In the genomic region with DNA sequence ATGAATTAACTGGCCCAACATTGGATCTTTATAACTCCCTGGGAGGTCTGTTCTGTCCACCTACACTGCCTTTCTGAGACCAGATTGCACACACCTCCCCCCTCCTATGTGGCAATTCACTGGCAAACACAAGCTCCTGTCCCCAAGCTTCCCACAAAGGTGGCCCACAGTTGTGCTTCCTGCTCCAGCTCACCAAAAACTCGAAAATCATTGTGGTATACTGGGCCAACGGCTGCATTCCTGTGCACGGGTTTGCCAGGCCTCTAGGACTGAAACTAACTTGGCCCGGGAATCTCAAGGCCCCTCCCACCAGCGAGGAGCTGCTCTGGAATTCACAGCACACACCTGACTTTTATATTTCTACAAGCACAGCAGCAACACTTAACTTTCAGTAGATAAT, we compare ENCODE assay signal across 7 mouse cellular contexts. TPM values are rescaled to one million over a fixed set of nuclear protein-coding genes. Genes with fewer than 3 reads are reported as not detected.
DNase-seq lines count a peak whose midpoint lies in the region; ATAC-seq and TF ChIP-seq lines count a peak whose summit lies in the region.

No protein-coding gene starts in this region.

- H3K36me3 ChIP-seq in limb, embryonic 15.5 days = 0 out of 2 replicates have a peak, but pooled peaks cover 6% of the 10 kb centered on the region
- peaks cover 74% of the 10 kb centered on the region for H3K36me3 ChIP-seq in limb, embryonic 10.5 days
- H3K36me3 ChIP-seq in liver, postnatal 0 days (replicated peaks; ENCODE audit: insufficient read depth, low read length) = peaks cover 5% of the 10 kb centered on the region; the same call in 1 of the 2 replicates
- no peaks in the 10 kb centered on the region for H3K36me3 ChIP-seq in stomach, embryonic 16.5 days (ENCODE audit: control insufficient read depth, insufficient read depth, low read length)
- H3K36me3 ChIP-seq in midbrain, embryonic 10.5 days = peaks cover 85% of the 10 kb centered on the region

- no peak for TF ChIP-seq CTCF in liver, postnatal 0 days (IDR thresholded peaks at IDR 0.05; ENCODE audit: low read depth)

- DNase-seq in limb, embryonic 10.5 days (ENCODE audit: low spot score) = no peak
- DNase-seq in kidney, adult 18-20 months = peak; percentile 63
- DNase-seq in liver, postnatal 0 days = peak; percentile 52
- no peak for DNase-seq in midbrain, embryonic 10.5 days (ENCODE audit: low spot score)
- DNase-seq in thymus, postnatal 4 days = no peak

- no peaks in the 10 kb centered on the region for H3K9me3 ChIP-seq in limb, embryonic 15.5 days
- no peaks in the 10 kb centered on the region for H3K9me3 ChIP-seq in limb, embryonic 10.5 days (replicated peaks)
- H3K9me3 ChIP-seq in liver, postnatal 0 days (ENCODE audit: low read length) = no peaks in the 10 kb centered on the region
- no peaks in the 10 kb centered on the region for H3K9me3 ChIP-seq in stomach, embryonic 16.5 days (replicated peaks; ENCODE audit: control insufficient read depth, low read length)
- no peaks in the 10 kb centered on the region for H3K9me3 ChIP-seq in midbrain, embryonic 10.5 days (replicated peaks)

- 0 out of 2 replicates have a peak overlapping the region, but pooled peaks have one; percentile 67 for H3K27ac ChIP-seq in limb, embryonic 15.5 days
- H3K27ac ChIP-seq in limb, embryonic 10.5 days = no peak overlapping the region
- H3K27ac ChIP-seq in liver, postnatal 0 days (ENCODE audit: low read depth) = no peak overlapping the region
- H3K27ac ChIP-seq in stomach, embryonic 16.5 days (ENCODE audit: low read length) = peak overlapping the region; percentile 62; the same call in 1 of the 2 replicates
- H3K27ac ChIP-seq in midbrain, embryonic 10.5 days (replicated peaks) = no peak overlapping the region

- ATAC-seq in limb, embryonic 15.5 days (ENCODE audit: insufficient number of reproducible peaks, low FRiP score, low TSS enrichment, low read depth) = no peak
- peak; percentile 73 for ATAC-seq in liver, postnatal 0 days
- ATAC-seq in stomach, embryonic 16.5 days (ENCODE audit: insufficient read depth, low FRiP score) = no peak

- no peak overlapping the region for H3K4me2 ChIP-seq in limb, embryonic 15.5 days
- H3K4me2 ChIP-seq in liver, postnatal 0 days (ENCODE audit: low read depth, low read length) = peak overlapping the region; percentile 48
- H3K4me2 ChIP-seq in stomach, embryonic 16.5 days (ENCODE audit: low read depth, low read length) = no peak overlapping the region

- H3K4me3 ChIP-seq in limb, embryonic 15.5 days = no peak overlapping the region
- no peak overlapping the region for H3K4me3 ChIP-seq in limb, embryonic 10.5 days
- H3K4me3 ChIP-seq in liver, postnatal 0 days (ENCODE audit: low read depth, low read length) = no peak overlapping the region
- no peak overlapping the region for H3K4me3 ChIP-seq in stomach, embryonic 16.5 days (replicated peaks; ENCODE audit: low read length)
- no peak overlapping the region for H3K4me3 ChIP-seq in midbrain, embryonic 10.5 days

- 20% methylated on average over 5 of the region's 5 CpGs for WGBS in limb, embryonic 15.5 days
- 79% methylated on average over 5 of the region's 5 CpGs for WGBS in limb, embryonic 10.5 days
- 46% methylated on average over 5 of the region's 5 CpGs for WGBS in liver, postnatal 0 days (ENCODE audit: insufficient replicate concordance)
- WGBS in stomach, embryonic 16.5 days = 43% methylated on average over 5 of the region's 5 CpGs
- WGBS in midbrain, embryonic 10.5 days = 85% methylated on average over 5 of the region's 5 CpGs

- TF ChIP-seq EP300 in liver, postnatal 0 days (IDR thresholded peaks at IDR 0.05; ENCODE audit: low read depth) = no peak

- no peaks in the 10 kb centered on the region for H3K27me3 ChIP-seq in limb, embryonic 15.5 days
- H3K27me3 ChIP-seq in limb, embryonic 10.5 days (ENCODE audit: low read depth, poor library complexity, severe bottlenecking) = no peaks in the 10 kb centered on the region
- H3K27me3 ChIP-seq in liver, postnatal 0 days (ENCODE audit: insufficient read depth, low read length) = no peaks in the 10 kb centered on the region
- no peaks in the 10 kb centered on the region for H3K27me3 ChIP-seq in stomach, embryonic 16.5 days (ENCODE audit: control insufficient read depth, insufficient read depth, low read length)
- no peaks in the 10 kb centered on the region for H3K27me3 ChIP-seq in midbrain, embryonic 10.5 days (ENCODE audit: low read depth, poor library complexity, severe bottlenecking)

- peaks cover 62% of the 10 kb centered on the region for H3K4me1 ChIP-seq in limb, embryonic 15.5 days
- peaks cover 100% of the 10 kb centered on the region for H3K4me1 ChIP-seq in limb, embryonic 10.5 days
- peaks cover 27% of the 10 kb centered on the region for H3K4me1 ChIP-seq in liver, postnatal 0 days (ENCODE audit: insufficient read depth)
- peaks cover 61% of the 10 kb centered on the region for H3K4me1 ChIP-seq in stomach, embryonic 16.5 days (ENCODE audit: control insufficient read depth, insufficient read depth, low read length)
- H3K4me1 ChIP-seq in midbrain, embryonic 10.5 days = peaks cover 100% of the 10 kb centered on the region

- H3K9ac ChIP-seq in limb, embryonic 15.5 days = no peak overlapping the region
- H3K9ac ChIP-seq in liver, postnatal 0 days (replicated peaks) = no peak overlapping the region
- H3K9ac ChIP-seq in stomach, embryonic 16.5 days (ENCODE audit: low read length) = peak overlapping the region; percentile 46; the same call in 1 of the 2 replicates

RNA-seq across cellular contexts. Expression of a gene that starts 31.3 kb away (rescaled TPM):
- polyA plus RNA-seq in limb, embryonic 15.5 days (2015; fragmentation: Nextera tagmentation; extraction: Ambion mirVana) = 12.0 and 13.1 TPM in 2 replicates
- polyA plus RNA-seq in limb, embryonic 10.5 days (2016; fragmentation: Nextera tagmentation; extraction: Ambion mirVana) = 16.8 and 18.1 TPM in 2 replicates
- 3.4 and 3.7 TPM in 2 replicates for polyA plus RNA-seq in liver, postnatal 0 days (2015; fragmentation: Nextera tagmentation; extraction: Ambion mirVana)
- 11.5 and 11.7 TPM in 2 replicates for polyA plus RNA-seq in stomach, embryonic 16.5 days (2015; fragmentation: Nextera tagmentation; extraction: Ambion mirVana)
- 25.3 and 30.5 TPM in 2 replicates for polyA plus RNA-seq in midbrain, embryonic 10.5 days (2016; fragmentation: Nextera tagmentation; extraction: Ambion mirVana)

Comparison
In these comparisons a context has a peak if more than half of its experiments do, and no peak if none do; other contexts are left out.
1. H3K27ac ChIP-seq: peak in limb, embryonic 15.5 days (single experiment) and stomach, embryonic 16.5 days (single experiment); none in limb, embryonic 10.5 days (single experiment), liver, postnatal 0 days (single experiment) and midbrain, embryonic 10.5 days (single experiment).
2. DNase-seq: peak in kidney, adult 18-20 months (single experiment) and liver, postnatal 0 days (single experiment); none in limb, embryonic 10.5 days (single experiment), midbrain, embryonic 10.5 days (single experiment) and thymus, postnatal 4 days (single experiment).